Mouse (Mus musculus) thymus, adult 18-20 months (tissue): ENCODE results near the gene Gps2.
"Not testable (repeated sequence)": the region's sequence is repeated elsewhere in the genome, so short reads cannot be mapped to it uniquely, and the experiment has no call there.

Experiments used
- DNase-seq, 2 experiments: peaks; one replicate each; pipeline ENCODE4 v3.0.0; 2022; ENCODE audit warnings: mixed read lengths in 2 of 2

Gene Gps2

DNA sequence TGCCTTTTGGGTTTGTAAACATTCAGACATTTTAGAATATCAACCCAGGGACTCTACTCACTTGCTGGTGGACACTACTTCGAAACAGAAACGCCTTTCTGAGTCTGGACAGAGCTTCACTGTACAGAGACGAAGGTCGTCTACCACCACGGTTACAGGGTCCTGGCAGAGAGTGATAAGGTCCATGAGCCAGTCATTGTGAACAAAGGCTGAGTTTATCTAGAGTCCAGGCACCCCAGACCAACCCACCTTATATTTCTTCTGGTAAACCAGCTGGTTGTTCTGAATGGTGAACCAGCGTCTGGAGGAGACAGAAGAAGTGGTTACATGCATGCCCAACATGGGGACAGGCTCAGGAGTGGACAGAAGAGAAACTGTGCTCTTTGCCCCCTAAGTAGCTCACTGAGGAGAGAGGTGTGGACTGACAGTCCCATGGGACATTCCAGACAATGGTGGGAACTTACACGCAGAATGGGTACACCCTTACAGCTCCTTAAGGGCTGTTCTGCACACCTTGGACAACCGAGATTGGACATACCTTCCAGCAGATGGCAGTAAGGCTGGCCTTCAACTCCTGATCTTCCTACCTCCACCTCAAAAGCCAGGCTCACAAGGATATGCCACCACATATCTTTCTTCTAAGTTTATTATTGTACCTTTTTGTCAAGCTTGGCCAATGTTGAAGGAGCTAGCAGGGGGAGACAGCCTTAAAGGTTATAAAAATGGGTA lies 26.6 kb upstream of the Gps2 start:
- DNase-seq = no peak

- no peak for DNase-seq
These were observed 22.2 kb upstream of the Gps2 start for GRCm38 (mm10) chr11:69891482-69891881.

GRCm38 (mm10) chr11:69894671-69895070 lies 19.0 kb upstream of the Gps2 start:
- peak; percentile 84 to 90 for DNase-seq

DNA sequence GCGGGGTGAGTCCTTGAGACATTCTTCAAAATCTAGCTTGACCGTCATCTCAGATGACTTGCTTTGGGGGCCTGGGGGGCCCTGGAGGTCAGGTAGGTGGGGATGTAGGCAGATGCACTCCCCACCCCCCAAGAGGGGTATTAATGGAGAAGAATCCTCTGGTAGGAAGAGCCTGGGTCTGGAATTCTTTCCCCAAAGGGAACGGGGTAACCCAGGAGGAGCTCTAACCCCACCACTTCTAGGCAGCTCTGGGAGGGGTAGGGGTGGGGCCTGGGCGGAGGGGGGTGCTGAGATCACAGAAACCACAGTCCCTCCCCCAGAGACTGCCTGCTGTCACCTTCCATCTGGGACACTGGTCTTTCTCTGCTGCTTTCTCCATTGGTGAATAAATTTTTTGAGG lies 18.4 kb upstream of the Gps2 start, which contains the start of gene Acap1:
Gene Acap1 (minus strand): TSS at position 249 of the 400 bp plus-strand sequence.
- DNase-seq = peak; percentile 63 to 71

DNA sequence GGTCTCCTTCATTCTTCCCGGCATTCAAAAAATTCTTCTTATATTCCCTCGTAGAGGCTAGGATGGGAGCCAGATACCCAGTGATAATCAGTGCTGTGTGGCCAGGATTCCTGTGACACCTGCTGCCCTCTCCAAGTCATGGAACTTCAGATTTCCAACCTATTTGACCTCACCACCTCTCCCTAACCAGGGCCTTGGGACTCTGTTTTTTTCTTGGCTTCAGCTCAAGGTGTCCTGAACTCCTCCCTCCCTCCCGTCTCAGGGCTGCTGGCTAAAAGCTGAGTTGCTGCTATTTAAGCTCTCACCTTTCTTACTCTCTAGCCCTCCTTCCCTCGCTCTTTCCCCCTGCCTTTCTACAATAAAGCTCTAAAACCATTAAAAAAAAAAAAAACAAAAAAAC lies 13.8 kb upstream of the Gps2 start:
- DNase-seq = no peak

GRCm38 (mm10) chr11:69900471-69901405 lies 12.9 kb upstream of the Gps2 start, which contains the start of the genes 2810408A11Rik and Neurl4:
2810408A11Rik (minus strand) TSS chr11:69900987.
Neurl4 (plus strand) TSS chr11:69901072.
- DNase-seq = peak; percentile 88 to 95

- peak; percentile 94 to 96 for DNase-seq
These were observed 12.3 kb upstream of the Gps2 start for GRCm38 (mm10) chr11:69901406-69901846.

GRCm38 (mm10) chr11:69901993-69902392 lies 11.7 kb upstream of the Gps2 start:
- peak in 1 of 2 experiments; percentile 45 for DNase-seq

DNA sequence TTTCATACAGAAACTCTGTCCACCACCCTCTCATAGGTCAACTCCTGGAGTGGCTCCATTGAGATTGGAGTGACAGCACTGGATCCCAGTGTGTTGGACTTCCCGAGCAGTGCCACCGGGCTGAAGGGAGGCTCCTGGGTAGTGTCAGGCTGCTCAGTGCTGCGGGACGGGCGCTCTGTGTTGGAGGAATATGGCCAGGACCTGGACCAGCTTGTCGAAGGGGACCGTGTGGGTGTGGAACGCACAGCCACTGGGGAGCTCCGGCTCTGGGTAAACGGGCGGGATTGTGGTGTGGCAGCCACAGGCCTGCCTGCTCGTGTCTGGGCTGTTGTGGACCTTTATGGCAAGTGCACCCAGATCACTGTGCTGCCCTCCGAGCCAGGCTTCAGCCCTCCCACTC lies 10.7 kb upstream of the Gps2 start:
- DNase-seq = no peak

- DNase-seq = no peak
These were observed 9.4 kb upstream of the Gps2 start for GRCm38 (mm10) chr11:69904311-69904710.

DNA sequence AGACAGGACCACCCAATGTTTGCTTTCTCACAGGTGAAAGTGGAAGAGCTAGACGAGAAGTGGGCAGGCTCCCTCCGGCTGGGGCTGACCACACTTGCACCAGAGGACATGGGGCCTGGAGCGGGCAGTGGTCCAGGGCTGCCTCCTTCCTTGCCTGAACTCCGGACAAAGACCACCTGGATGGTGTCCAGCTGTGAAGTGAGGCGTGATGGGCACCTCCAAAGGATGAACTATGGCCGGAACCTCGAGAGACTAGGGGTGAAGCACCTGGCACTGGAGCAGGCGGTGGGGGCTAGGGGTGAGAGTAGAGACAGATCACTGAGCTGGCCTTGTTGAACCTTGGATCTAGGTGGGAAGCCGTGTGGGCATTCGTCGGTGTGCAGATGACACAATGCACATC lies 5.0 kb upstream of the Gps2 start:
- DNase-seq = no peak

DNA sequence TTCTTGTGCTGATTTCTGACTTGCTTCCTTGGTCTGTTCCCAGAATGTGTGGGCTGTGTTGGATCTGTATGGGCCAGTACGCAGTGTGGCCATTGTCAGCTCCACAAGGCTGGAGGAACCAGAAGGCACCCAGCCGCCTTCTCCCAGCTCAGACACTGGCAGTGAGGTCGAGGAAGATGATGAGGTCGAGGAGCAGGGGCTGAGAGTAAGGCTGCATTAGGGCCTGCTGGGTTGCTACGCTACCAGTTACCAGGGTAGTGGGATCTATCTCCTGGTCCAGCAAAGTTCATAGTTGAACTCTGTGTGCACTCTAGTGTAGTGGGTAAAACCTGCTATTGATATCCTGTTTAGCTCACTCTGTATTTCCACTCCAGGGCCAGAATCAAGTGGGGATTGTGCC lies 4.5 kb upstream of the Gps2 start:
- no peak for DNase-seq

- DNase-seq = no peak
These were observed 3.5 kb upstream of the Gps2 start for GRCm38 (mm10) chr11:69910177-69910576.

DNA sequence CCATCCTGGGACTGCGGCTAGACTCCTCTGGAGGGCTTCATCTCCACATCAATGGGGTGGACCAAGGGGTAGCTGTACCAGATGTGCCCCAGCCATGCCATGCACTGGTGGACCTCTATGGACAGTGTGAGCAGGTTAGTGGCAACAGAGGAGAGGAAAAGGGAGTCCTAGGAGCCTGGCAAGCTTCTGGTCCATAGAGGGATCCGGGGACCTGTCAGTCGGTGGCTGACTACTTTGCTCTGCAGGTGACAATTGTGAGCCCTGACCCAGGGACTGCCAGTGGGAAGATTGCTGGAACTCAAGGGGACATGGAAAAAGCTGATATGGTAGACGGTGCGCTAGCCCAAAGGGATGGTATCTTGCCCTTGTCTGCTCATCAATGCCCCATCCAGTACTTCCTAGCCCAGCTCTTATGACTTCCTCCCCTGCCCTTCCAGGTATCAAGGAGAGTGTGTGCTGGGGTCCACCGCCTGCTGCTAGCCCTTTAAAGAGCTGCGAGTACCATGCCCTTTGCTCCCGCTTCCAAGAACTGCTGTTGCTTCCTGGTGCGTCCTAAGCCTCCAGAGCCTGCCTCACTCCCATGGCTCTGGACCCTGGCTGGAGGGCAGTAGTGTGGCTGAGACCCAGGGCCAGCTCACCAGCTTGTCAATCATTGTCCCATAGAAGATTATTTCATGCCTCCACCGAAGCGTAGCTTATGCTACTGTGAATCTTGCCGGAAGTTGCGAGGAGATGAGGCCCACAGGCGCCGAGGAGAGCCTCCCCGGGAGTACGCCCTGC lies 2.7 kb upstream of the Gps2 start:
- no peak for DNase-seq

GRCm38 (mm10) chr11:69911701-69912100 lies 2.0 kb upstream of the Gps2 start:
- DNase-seq = no peak

GRCm38 (mm10) chr11:69912716-69913530 lies 765 bp upstream of the Gps2 start:
- DNase-seq = no peak

- no peak for DNase-seq
These were observed 680 bp downstream of the Gps2 start for GRCm38 (mm10) chr11:69914372-69914764.

- DNase-seq = no peak
These were observed 1.3 kb downstream of the Gps2 start for GRCm38 (mm10) chr11:69914917-69915430.

- no peak for DNase-seq
These were observed 2.3 kb downstream of the Gps2 start for GRCm38 (mm10) chr11:69915667-69916627.

DNA sequence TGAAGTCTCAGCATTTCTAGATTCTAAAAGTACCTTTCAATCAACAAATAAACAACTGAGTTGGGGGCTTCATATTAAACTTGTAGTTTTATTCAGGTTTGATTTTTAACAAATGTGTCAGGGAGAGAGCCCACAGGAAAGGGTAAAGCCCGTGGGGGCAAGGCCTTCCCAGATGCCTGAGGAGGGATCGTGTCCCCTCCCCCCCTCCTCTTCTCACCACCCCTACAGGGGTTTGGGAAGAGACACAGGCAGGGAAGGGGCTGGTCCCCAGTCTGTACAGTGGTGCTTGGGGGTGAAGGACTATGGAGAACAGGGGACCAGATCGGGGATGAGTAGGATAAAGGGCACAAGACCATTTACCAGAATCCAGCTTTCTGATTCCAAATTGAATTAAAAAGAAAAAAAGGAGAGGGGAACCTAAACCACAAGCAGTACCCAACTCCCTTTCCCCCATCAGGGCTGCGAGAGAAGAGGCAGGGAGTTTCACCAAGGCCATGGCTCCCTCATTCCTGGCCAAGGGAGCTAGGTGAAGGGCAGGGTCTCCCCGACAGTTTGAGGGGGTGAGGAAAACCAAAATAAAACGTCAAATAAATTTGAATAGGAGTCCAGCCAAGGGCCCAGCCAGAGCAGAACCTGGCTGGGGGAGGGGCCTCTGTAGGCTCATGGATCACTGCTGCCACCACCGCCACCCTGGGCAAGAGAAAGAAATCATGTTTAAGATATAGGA lies 3.1 kb downstream of the Gps2 start:
- not testable (repeated sequence) for DNase-seq
